Comparison of ENCODE assay signal across 9 mouse cellular contexts in genomic region chr8:120548313-120548761, GRCm38 (mm10). TPM values are rescaled to one million over a fixed set of nuclear protein-coding genes. Genes with fewer than 3 reads are reported as not detected.
DNase-seq lines count a peak whose midpoint lies in the region; ATAC-seq and TF ChIP-seq lines count a peak whose summit lies in the region.
"Had no signal": no experiment of that assay in that cellular context is flagged by ENCODE, and none has a peak within 500 bp of the region (broad histone marks: within the 10 kb centered on the region; RNA-seq: fewer than 3 reads in every experiment).

No protein-coding gene starts in this region.

- no peaks in the 10 kb centered on the region for H3K36me3 ChIP-seq in hindbrain, embryonic 14.5 days (replicated peaks; ENCODE audit: control insufficient read depth, insufficient read depth)
- H3K36me3 ChIP-seq in neural tube, embryonic 13.5 days, result no peaks in the 10 kb centered on the region

- peak overlapping the region; percentile 97 for H3K27ac ChIP-seq in layer of hippocampus, adult 2 months
- peak overlapping the region; percentile 89 for H3K27ac ChIP-seq in hindbrain, embryonic 14.5 days
- peak overlapping the region; percentile 92 for H3K27ac ChIP-seq in neural tube, embryonic 13.5 days (replicated peaks)

- peaks cover 75% of the 10 kb centered on the region for H3K4me1 ChIP-seq in hindbrain, embryonic 14.5 days (replicated peaks; ENCODE audit: control insufficient read depth, insufficient read depth, low read length)
- H3K4me1 ChIP-seq in neural tube, embryonic 13.5 days (replicated peaks), result peaks cover 100% of the 10 kb centered on the region

- H3K4me3 ChIP-seq in layer of hippocampus, adult 2 months, result peak overlapping the region; percentile 54
- H3K4me3 ChIP-seq in hindbrain, embryonic 14.5 days (replicated peaks; ENCODE audit: low read length), result no peak overlapping the region
- H3K4me3 ChIP-seq in neural tube, embryonic 13.5 days, result no peak overlapping the region
- H3K4me3 ChIP-seq: myocyte had no signal

- H3K9me3 ChIP-seq in hindbrain, embryonic 14.5 days (ENCODE audit: control insufficient read depth, low read length), result no peaks in the 10 kb centered on the region
- H3K9me3 ChIP-seq in neural tube, embryonic 13.5 days, result no peaks in the 10 kb centered on the region

- WGBS in hindbrain, embryonic 14.5 days, result 26% methylated on average over 16 of the region's 16 CpGs
- 25% methylated on average over 16 of the region's 16 CpGs for WGBS in neural tube, embryonic 13.5 days

- H3K9ac ChIP-seq in hindbrain, embryonic 14.5 days, result peak overlapping the region; percentile 46
- peak overlapping the region; percentile 45; the same call in 1 of the 2 replicates for H3K9ac ChIP-seq in neural tube, embryonic 13.5 days

- ATAC-seq in hindbrain, embryonic 14.5 days (ENCODE audit: low FRiP score), result no peak
- no peak for ATAC-seq in neural tube, embryonic 13.5 days (ENCODE audit: low read depth)

- DNase-seq in layer of hippocampus, adult 2 months (ENCODE audit: low spot score in 2 of 2), result peak; percentile 72
- DNase-seq in layer of hippocampus, postnatal 25 days (ENCODE audit: extremely low spot score in 1 of 2, low spot score in 1 of 2), result no peak
- DNase-seq in cerebellum, postnatal 36 days, result peak; percentile 71
- DNase-seq in hindbrain, embryonic 14.5 days (ENCODE audit: low spot score), result no peak
- DNase-seq in thymus, postnatal 36 days, result no peak
- DNase-seq in kidney, postnatal 25 days, result no peak
- no peak for DNase-seq in lung, postnatal 36 days

- H3K27me3 ChIP-seq in hindbrain, embryonic 14.5 days (ENCODE audit: control insufficient read depth, insufficient read depth, low read length), result no peaks in the 10 kb centered on the region
- no peaks in the 10 kb centered on the region for H3K27me3 ChIP-seq in neural tube, embryonic 13.5 days

- TF ChIP-seq CTCF in layer of hippocampus, adult 2 months (conservative IDR thresholded peaks at IDR 0.05), result no peak

- peak overlapping the region; percentile 19; the same call in 1 of the 2 replicates for H3K4me2 ChIP-seq in hindbrain, embryonic 14.5 days (replicated peaks)
- H3K4me2 ChIP-seq in neural tube, embryonic 13.5 days, result peak overlapping the region; percentile 53; the same call in 1 of the 2 replicates

RNA-seq across cellular contexts. Expression of gene Gins2, which starts 40.8 kb away (rescaled TPM):
- 1 to 10 TPM; 5.2 to 6.2 TPM for total RNA-seq in layer of hippocampus, adult 2 months (2021)
- 1 to 10 TPM; 2.9 to 4.6 TPM for total RNA-seq in layer of hippocampus, postnatal 25 days (2021)
- polyA plus RNA-seq in hindbrain, embryonic 14.5 days (2014; fragmentation: Nextera tagmentation; extraction: Ambion mirVana), result 17.5 and 18.2 TPM in 2 replicates
- 20.1 and 21.5 TPM in 2 replicates for polyA plus RNA-seq in neural tube, embryonic 13.5 days (2015; fragmentation: Nextera tagmentation; extraction: Ambion mirVana)

Comparison
In these comparisons a context has a peak if more than half of its experiments do, and no peak if none do; other contexts are left out.
1. DNase-seq: peak in layer of hippocampus, adult 2 months (2 of 2) and cerebellum, postnatal 36 days (2 of 2); none in layer of hippocampus, postnatal 25 days (0 of 2), hindbrain, embryonic 14.5 days (single experiment), thymus, postnatal 36 days (0 of 2), kidney, postnatal 25 days (0 of 2) and lung, postnatal 36 days (single experiment).
2. Peak in every context shown above with its lines, with median percentiles within 50 percentile points of each other: H3K27ac ChIP-seq.